Mouse (Mus musculus) thymus, adult 2 months (tissue): ENCODE measurements around the gene Gm8180.
"Not testable (repeated sequence)": the region's sequence is repeated elsewhere in the genome, so short reads cannot be mapped to it uniquely, and the experiment has no call there.

Source experiments
- CTCF ChIP-seq: fragments of 200-500 bp; IDR thresholded peaks from 2 replicates; pipeline ENCODE4 v1.5.1; 2012; ENCODE audit warnings: mild to moderate bottlenecking, control low read depth, low read length, moderate library complexity, borderline replicate concordance; ENCODE audit not compliant: control insufficient read depth, poor library complexity, insufficient read depth; ENCODE audit errors: extremely low read depth
- POLR2A ChIP-seq: fragments of 200-500 bp; IDR thresholded peaks from 2 replicates; pipeline ENCODE4 v1.6.1; 2012; ENCODE audit warnings: mild to moderate bottlenecking, low read length, control low read depth, moderate library complexity; ENCODE audit not compliant: control insufficient read depth, poor library complexity, insufficient read depth; ENCODE audit errors: extremely low read depth

- TF ChIP-seq CTCF, POLR2A: not testable (repeated sequence)
Observed at GRCm38 (mm10) chr14:43747566-43747965, 37.0 kb downstream of the Gm8180 start, which contains the start of gene Gm6526.
